Mouse (Mus musculus): ENCODE data around the gene Edem1.

The Edem1 gene

GRCm38 (mm10) chr6:108828234-108828868 lies at the start of gene Edem1:
Edem1 (plus strand) TSS chr6:108828641.
- DNase-seq (ENCODE audit: low spot score) = peak; percentile 91

DNA sequence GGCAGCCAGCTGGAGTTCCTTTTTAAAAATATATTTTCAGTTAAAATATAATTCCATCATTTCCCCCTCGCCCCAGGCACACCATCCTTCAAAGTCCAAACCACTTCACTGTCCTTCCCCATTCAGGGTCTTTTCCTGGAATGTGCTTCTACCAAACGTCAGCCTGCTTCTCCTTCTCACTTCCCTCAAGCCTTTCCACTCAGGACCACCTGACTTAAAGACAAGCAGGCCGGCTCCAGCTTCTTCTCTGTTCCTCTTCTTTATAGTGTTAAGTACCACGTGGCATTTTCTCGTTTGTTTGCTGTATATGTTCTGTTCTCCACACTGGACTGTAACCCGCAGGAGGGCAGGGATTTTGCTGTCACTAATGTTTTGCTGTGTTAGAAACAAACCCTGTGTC lies 46.6 kb upstream of the Edem1 start:
- no peak for DNase-seq (ENCODE audit: low spot score)

- DNase-seq (ENCODE audit: low spot score) = peak; percentile 87
These were observed 45.8 kb upstream of the Edem1 start, which contains the start of gene Arl8b for GRCm38 (mm10) chr6:108782526-108783183. Arl8b (plus strand) TSS chr6:108783099.

DNA sequence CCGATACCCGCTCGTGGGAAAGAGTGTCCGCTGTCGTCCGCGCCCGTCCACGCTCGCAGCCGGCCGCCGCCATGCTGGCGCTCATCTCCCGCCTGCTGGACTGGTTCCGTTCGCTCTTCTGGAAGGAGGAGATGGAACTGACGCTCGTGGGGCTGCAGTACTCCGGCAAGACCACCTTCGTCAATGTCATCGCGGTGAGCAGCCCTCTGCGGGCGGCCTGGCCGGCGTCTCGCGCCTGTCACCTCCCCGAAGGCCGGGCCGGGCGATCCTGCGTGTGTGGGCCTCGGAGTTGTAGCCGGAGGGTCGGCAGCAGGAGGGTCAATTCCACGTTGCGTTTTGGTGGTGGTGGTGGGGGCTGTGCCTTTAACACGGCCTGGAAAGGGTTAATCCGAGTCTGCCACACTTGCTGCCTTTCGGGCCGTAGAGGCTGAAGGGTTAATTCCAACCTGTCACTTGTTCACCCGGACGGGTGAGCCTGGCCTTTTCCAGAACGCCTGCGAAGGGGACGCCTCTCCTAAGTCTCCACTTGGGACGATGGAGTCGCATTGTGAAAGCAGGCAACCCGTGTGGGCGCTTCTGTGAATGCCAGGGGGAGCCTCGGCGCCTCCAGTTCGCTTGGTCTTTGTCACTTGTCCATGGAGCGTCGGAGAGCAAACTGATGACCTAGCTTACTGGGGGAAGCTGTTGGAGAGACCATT lies 45.1 kb upstream of the Edem1 start:
- no peak for DNase-seq (ENCODE audit: low spot score)

GRCm38 (mm10) chr6:108784056-108784455 lies 44.4 kb upstream of the Edem1 start:
- no peak for DNase-seq (ENCODE audit: low spot score)

DNA sequence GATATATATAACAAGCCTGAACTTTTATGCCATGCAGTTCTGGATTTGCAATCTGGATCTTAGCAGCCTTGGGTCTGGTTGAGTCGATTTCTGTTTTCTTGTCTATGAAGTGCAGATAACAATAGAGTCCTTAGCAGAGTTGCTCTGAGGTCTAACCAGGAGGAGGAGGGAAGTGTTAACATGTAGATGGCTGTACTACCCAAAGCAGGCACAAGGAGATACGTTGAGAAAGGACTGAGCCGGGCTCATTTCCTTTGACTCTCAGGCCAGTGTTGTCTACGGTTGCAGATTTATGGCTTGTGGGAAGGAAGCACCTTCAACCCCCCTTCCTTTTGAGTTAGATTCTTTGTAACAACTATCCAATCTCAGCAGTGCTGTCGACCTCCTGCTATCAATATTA lies 43.6 kb upstream of the Edem1 start:
- DNase-seq (ENCODE audit: low spot score) = no peak

DNA sequence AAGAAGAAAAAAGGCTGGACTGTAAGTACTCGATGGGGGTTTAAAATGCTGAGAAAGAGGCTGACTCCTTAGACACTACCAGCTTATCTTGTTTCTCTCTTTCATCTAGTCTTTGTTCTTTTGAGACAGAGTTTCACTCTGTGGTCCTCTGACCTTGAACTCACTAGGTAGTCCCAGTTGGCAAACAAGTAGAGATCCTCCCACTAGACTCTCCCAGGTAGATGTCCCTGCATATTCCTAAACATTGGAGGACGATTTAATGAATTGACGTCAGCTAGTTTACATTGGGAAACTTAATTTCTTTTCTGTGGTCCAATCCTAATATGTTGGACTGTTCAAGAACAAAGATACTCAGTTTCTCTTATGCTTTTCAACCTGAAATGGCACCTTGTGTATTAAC lies 42.9 kb upstream of the Edem1 start:
- no peak for DNase-seq (ENCODE audit: low spot score)

DNA sequence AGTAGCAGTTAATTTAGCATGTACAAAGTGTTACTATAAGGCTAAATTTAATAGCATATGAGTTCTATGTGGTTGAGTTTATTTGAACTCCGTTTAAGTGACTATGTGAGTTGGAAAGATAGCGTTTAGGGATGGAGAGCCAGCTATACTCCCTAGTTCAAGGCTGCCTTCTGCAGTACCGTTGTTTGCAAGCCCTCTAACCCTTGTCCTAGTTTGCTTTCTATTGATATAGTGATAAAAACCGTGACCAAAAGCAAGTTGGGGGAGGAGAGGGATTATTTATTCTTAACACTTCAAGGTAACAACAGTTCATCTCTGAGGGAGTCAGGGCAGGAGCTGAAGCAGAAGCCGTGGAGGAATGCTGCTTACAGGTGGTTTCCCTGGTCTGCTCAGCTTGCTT lies 36.9 kb upstream of the Edem1 start:
- DNase-seq (ENCODE audit: low spot score) = no peak

- DNase-seq (ENCODE audit: low spot score) = no peak
These were observed 32.5 kb upstream of the Edem1 start for GRCm38 (mm10) chr6:108795912-108796311.

DNA sequence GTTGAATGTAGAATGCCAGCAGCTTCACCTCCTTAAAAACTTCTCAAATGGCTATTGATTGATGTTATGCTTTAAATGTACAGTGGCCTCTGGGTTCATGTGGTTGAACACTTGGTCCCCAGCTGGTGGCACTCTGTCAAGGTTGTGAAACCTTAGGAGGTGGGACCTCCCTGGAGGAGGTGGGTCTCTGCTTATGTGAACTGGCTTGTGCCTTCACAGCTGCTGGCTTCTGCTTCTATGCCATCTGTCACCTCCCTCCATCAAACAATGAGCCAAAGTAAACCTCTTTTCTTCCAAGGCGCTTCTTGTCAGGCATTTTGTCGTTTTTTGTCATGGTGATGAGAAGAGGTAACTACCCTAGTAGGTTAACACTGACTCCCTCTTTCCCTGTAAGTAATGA lies 31.7 kb upstream of the Edem1 start:
- no peak for DNase-seq (ENCODE audit: low spot score)

DNA sequence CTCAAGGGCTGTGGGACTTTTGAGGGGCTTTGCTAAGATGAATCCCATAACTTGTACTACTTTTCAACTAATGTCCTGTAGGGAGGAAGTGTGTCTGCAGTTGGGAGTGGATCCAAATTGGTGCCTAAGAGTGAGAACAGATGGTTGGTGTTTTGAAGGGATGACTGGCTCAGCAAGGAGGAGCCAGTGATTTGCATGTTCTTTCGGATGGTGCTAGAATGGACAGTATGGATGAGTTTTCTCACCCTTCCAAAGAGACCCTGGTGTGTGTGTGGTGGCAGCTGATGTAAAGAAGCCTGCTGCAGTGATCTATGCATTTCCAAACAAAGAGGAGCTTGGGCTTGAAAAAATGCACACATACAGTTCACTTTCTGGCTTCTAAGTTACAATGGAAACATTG lies 23.2 kb upstream of the Edem1 start:
- no peak for DNase-seq (ENCODE audit: low spot score)

GRCm38 (mm10) chr6:108805871-108806270 lies 22.6 kb upstream of the Edem1 start:
- no peak for DNase-seq (ENCODE audit: low spot score)

DNA sequence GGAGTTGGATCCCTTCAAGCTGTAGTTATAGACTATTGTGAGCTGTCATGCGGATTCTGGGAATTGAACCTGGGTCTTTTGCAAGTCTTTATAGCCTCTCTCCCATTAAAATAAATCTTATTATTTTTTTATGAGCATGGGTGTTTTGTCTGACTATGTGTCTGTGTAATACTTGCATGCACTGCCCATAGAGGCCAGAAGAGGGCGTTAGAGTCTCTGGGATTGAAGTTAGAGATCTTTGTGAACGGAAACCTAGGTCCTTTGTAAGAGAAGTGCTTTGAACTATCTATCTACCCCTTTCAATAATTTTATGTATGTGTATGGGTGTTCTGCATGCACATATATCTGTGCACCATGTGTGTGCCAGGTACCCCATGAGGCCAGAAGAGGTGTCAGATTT lies 21.0 kb upstream of the Edem1 start:
- DNase-seq (ENCODE audit: low spot score) = no peak

- DNase-seq (ENCODE audit: low spot score) = no peak
These were observed 19.7 kb upstream of the Edem1 start for GRCm38 (mm10) chr6:108808786-108809185.

- DNase-seq (ENCODE audit: low spot score) = no peak
These were observed 18.2 kb upstream of the Edem1 start for GRCm38 (mm10) chr6:108810237-108810636.

GRCm38 (mm10) chr6:108812134-108812533 lies 16.3 kb upstream of the Edem1 start:
- DNase-seq (ENCODE audit: low spot score) = no peak

- no peak for DNase-seq (ENCODE audit: low spot score)
These were observed 10.9 kb upstream of the Edem1 start for GRCm38 (mm10) chr6:108817510-108817909.

GRCm38 (mm10) chr6:108824816-108825545 lies 3.5 kb upstream of the Edem1 start:
- no peak for DNase-seq (ENCODE audit: low spot score)

DNA sequence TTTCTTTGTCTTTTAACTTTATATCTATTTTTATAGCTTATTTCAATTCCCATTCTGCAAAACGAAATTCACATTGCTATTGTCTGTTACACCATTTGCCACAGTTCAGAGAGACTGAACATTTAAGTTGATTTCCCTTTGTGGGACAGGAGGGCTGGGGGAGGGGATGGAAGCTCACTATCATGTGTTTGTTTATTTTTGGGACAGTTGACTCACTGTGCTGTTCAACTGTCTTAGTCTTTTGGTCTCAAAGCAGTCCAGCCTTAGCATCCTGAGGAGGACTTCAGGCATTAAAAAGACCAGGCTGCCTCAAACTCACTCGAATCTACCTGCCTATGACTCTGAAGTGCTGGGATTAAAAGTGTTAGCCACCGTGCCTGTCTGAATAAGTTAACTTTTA lies 2.4 kb upstream of the Edem1 start:
- DNase-seq (ENCODE audit: low spot score) = no peak

GRCm38 (mm10) chr6:108827336-108827920 lies 1.0 kb upstream of the Edem1 start:
- no peak for DNase-seq (ENCODE audit: low spot score)

- no peak for DNase-seq (ENCODE audit: low spot score)
These were observed 431 bp downstream of the Edem1 start for GRCm38 (mm10) chr6:108828872-108829271.
